Mouse (Mus musculus): ENCODE data around the gene Zfp276. TPM values are rescaled to one million over a fixed set of nuclear protein-coding genes. Genes with fewer than 3 reads are reported as not detected.
A peak's percentile ranks its signal among the peaks of the same experiment; 100 is the strongest.

The Zfp276 gene
- polyA plus RNA-seq, 1 experiment from 2014 or later = 15.5 TPM

DNA sequence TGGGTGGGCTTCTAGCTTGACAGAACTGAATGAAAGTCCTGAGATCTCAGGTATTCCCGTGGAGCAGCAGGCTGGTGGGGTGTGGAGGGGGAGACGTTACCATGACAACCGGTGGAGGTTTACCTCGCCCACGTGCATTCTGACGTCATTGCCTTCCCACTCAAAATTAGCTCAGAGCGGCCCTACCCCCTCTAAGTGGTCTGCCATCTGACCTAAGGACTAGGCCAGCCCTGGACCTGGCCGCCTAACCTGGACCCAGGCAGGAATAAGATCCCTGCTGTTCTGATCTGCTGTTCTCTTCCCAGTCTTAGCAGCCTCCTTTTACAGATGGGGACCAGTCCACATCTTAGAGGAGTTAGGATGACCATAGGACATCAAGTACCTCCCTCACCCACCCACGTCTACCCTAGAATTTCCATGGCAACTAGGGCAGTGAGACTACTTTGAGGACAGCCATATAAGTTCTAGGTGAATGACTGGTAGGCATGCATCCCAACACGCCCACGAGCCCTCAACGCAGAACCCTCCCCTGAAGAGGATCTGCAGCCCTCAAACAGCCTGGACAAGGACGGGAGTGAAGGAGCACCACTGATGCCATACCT, 19.0 kb upstream of the Zfp276 start:
- H3K36me3 ChIP-seq (ENCODE audit: control insufficient read depth, insufficient read depth, low read length) = peaks cover 2% of the 10 kb centered on the region; the same call in 1 of the 2 replicates
- 36% methylated on average over 13 of the region's 13 CpGs for WGBS
- peak overlapping the region; percentile 57 to 59 for H3K4me3 ChIP-seq (ENCODE audit: control insufficient read depth in 1 of 2, insufficient read depth in 1 of 2, low read depth in 1 of 2, low read length in 2 of 2)
- H3K9me3 ChIP-seq (ENCODE audit: control insufficient read depth, low read length) = no peaks in the 10 kb centered on the region
- H3K27ac ChIP-seq (replicated peaks in 1 of 2; ENCODE audit: control insufficient read depth in 1 of 2, insufficient read depth in 1 of 2, low read depth in 2 of 2, low read length in 2 of 2) = no peak overlapping the region
- H3K4me1 ChIP-seq (ENCODE audit: control insufficient read depth in 2 of 2, insufficient read depth in 2 of 2, low read length in 2 of 2) = peaks cover 3 to 10% of the 10 kb centered on the region in 2 experiments; a peak in 1 of 4 replicates
- peak overlapping the region; percentile 95 for H3K4me2 ChIP-seq (ENCODE audit: low read length)
- no peak for ATAC-seq (ENCODE audit: insufficient number of reproducible peaks, insufficient read depth, low FRiP score, low read depth)
- H3K27me3 ChIP-seq (ENCODE audit: control insufficient read depth, insufficient read depth, low read length) = peaks cover 12% of the 10 kb centered on the region; the same call in 1 of the 2 replicates
- H3K9ac ChIP-seq (ENCODE audit: low read length) = peak overlapping the region; percentile 77

DNA sequence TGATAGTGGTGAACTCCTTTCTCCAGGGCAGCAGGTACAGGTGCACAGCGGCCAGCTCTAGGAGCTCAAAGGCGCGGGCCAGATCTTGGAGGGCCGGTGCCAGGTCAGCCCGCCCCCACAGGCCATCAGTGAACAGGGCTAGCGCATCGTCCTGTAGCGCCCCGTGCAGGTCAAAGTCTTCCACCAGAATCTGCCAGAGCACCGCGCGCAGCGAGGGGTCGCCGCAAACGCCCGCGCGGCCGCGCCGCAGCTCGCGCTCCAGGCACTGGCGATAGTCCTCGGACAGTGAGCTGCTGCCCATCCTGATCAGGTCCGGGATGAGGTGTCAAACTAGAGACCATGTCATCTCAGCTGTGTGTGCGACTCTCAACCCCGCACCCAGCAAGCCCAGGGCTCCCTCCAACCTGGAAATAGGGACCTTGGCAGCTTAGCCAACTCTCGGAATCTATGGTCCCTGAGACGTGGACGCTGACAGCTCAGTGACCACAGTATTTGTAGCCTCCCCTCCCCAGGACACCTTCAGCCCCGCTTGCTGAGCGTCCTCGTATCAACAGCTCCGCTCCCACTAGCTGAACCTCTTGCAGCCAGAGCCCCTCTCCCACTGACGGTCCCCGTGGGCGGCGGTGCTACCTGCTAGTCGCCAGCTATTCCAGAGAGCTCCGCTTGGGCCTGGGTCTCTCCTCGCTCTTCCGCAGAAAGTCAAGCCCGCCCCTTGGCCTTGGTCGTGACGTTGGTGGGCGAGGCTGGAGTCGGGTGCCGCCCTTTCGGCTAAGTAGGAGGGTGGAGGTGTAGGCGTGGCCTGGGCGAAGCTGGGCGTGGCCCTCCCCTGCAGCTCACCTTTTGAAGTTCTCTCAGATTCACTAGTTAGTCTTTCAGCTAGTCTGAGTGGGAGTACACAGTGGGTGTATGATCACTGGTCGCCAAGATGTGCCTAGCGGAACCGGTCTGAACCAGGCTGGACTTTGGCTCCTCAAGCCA, 18.2 kb upstream of the Zfp276 start, which contains the start of gene Spata2l:
TSS of gene Spata2l (minus strand) at position 714 of the 978 bp plus-strand sequence.
- WGBS = 2% methylated on average over 57 of the region's 57 CpGs
- H3K4me3 ChIP-seq (ENCODE audit: control insufficient read depth in 1 of 2, insufficient read depth in 1 of 2, low read depth in 1 of 2, low read length in 2 of 2) = peak within 1 kb of the TSS; percentile 57 to 59
- peaks cover 3 to 10% of the 10 kb centered on the region in 2 experiments; a peak in 1 of 4 replicates for H3K4me1 ChIP-seq (ENCODE audit: control insufficient read depth in 2 of 2, insufficient read depth in 2 of 2, low read length in 2 of 2)
- H3K27me3 ChIP-seq (ENCODE audit: control insufficient read depth, insufficient read depth, low read length) = peaks cover 12% of the 10 kb centered on the region; the same call in 1 of the 2 replicates
- H3K36me3 ChIP-seq (ENCODE audit: control insufficient read depth, insufficient read depth, low read length) = no peaks in the 10 kb centered on the region
- peak within 1 kb of the TSS; percentile 95 for H3K4me2 ChIP-seq (ENCODE audit: low read length)
- ATAC-seq (ENCODE audit: insufficient number of reproducible peaks, insufficient read depth, low FRiP score, low read depth) = peak; percentile 77
- H3K9me3 ChIP-seq (ENCODE audit: control insufficient read depth, low read length) = no peaks in the 10 kb centered on the region
- H3K9ac ChIP-seq (ENCODE audit: low read length) = peak within 1 kb of the TSS; percentile 77
- H3K27ac ChIP-seq (replicated peaks in 1 of 2; ENCODE audit: control insufficient read depth in 1 of 2, insufficient read depth in 1 of 2, low read depth in 2 of 2, low read length in 2 of 2) = no peak within 1 kb of the TSS

DNA sequence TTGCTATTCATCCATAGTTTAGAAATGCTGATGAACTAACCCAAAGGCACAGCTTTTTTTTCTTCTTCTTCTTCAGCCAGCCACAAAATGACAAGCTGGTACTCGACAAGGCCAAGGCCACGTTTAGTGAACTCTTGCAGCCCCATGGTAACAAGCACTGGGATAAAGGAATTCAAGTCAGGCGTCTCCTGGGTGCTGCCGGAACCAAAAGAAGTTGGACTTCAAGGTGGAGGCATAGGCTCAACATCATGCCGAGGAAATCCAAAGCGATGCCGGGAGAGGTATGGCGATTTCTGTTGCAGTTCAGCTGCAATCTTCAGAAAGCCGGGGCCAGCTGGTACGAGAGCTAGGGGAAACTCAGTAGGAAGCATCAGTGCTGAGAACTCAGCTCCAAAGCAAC, 14.6 kb upstream of the Zfp276 start:
- WGBS = 80% methylated on average over 10 of the region's 10 CpGs
- no peak overlapping the region for H3K9ac ChIP-seq (ENCODE audit: low read length)
- no peak for ATAC-seq (ENCODE audit: insufficient number of reproducible peaks, insufficient read depth, low FRiP score, low read depth)
- H3K36me3 ChIP-seq (ENCODE audit: control insufficient read depth, insufficient read depth, low read length) = peaks cover 30% of the 10 kb centered on the region
- no peaks in the 10 kb centered on the region for H3K9me3 ChIP-seq (ENCODE audit: control insufficient read depth, low read length)
- no peak overlapping the region for H3K27ac ChIP-seq (replicated peaks in 1 of 2; ENCODE audit: control insufficient read depth in 1 of 2, insufficient read depth in 1 of 2, low read depth in 2 of 2, low read length in 2 of 2)
- H3K27me3 ChIP-seq (ENCODE audit: control insufficient read depth, insufficient read depth, low read length) = peaks cover 4% of the 10 kb centered on the region; the same call in 1 of the 2 replicates
- H3K4me3 ChIP-seq (ENCODE audit: control insufficient read depth in 1 of 2, insufficient read depth in 1 of 2, low read depth in 1 of 2, low read length in 2 of 2) = no peak overlapping the region
- no peak overlapping the region for H3K4me2 ChIP-seq (ENCODE audit: low read length)
- H3K4me1 ChIP-seq (ENCODE audit: control insufficient read depth in 2 of 2, insufficient read depth in 2 of 2, low read length in 2 of 2) = peaks cover 3 to 10% of the 10 kb centered on the region in 2 experiments; a peak in 1 of 4 replicates

DNA sequence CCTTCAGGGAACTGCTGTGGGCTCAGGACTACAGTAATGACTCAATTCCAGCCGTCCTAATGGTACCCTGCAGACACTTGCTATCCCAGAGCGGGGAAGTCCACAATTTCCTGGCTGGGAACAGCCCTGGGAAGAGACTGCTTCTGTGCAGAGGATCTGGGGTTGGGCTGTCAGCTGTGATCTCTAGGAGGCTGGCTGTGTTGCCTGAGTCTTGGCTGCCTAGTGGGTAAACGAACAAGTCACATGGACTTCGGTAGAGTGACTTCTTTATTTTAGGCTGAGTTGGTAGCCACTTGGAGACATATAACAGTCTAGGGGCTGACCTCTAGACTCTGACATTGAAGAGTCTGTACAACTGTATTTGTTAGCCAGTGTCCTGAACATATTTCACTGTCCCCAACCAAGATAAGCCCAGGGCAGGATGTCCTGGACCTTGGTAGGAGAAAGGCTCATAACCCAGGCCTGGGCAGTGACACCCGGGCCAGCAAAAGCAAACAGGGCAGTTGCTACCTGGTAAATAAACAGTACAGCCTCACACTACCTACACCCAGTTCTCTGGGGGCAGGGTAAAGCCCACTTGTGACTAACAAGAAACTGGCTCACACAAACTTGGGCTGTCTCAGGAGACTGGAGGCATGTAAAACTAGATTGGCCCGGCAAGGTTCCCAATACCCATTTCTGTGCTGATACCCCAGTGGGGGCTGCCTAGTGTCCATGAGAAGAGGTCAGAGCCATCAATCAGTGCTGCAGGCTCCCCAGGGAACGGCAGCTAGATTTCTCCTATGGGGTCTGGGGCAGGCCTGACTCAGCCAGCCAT, 11.7 kb upstream of the Zfp276 start:
- no peaks in the 10 kb centered on the region for H3K9me3 ChIP-seq (ENCODE audit: control insufficient read depth, low read length)
- H3K27me3 ChIP-seq (ENCODE audit: control insufficient read depth, insufficient read depth, low read length) = no peaks in the 10 kb centered on the region
- no peak for ATAC-seq (ENCODE audit: insufficient number of reproducible peaks, insufficient read depth, low FRiP score, low read depth)
- 84% methylated on average over 7 of the region's 7 CpGs for WGBS
- H3K4me3 ChIP-seq (ENCODE audit: control insufficient read depth in 1 of 2, insufficient read depth in 1 of 2, low read depth in 1 of 2, low read length in 2 of 2) = no peak overlapping the region
- no peaks in the 10 kb centered on the region for H3K4me1 ChIP-seq (ENCODE audit: control insufficient read depth in 2 of 2, insufficient read depth in 2 of 2, low read length in 2 of 2)
- H3K4me2 ChIP-seq (ENCODE audit: low read length) = no peak overlapping the region
- H3K36me3 ChIP-seq (ENCODE audit: control insufficient read depth, insufficient read depth, low read length) = peaks cover 59% of the 10 kb centered on the region
- no peak overlapping the region for H3K27ac ChIP-seq (replicated peaks in 1 of 2; ENCODE audit: control insufficient read depth in 1 of 2, insufficient read depth in 1 of 2, low read depth in 2 of 2, low read length in 2 of 2)
- no peak overlapping the region for H3K9ac ChIP-seq (ENCODE audit: low read length)

DNA sequence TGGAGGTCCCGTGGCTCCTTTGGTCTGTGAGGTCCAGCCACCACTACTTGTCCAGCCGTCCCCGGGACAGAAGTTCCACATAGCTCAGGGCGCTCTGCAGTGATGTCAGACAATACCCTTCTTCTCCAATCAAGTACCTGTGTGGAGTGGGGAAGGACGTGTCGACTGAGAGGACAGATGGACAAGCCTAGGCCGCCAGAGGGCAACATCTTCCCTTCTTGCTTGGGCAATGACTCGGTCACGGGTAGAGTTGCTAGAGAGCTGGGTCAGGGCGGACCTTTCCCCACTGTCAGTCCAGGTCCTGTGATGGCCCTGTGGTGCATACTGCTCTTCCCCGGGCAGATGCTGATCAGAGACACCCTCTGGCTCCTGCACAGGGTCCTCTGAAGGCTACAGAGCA, 10.9 kb upstream of the Zfp276 start:
- no peak for ATAC-seq (ENCODE audit: insufficient number of reproducible peaks, insufficient read depth, low FRiP score, low read depth)
- 64% methylated on average over 11 of the region's 11 CpGs for WGBS
- H3K4me3 ChIP-seq (ENCODE audit: control insufficient read depth in 1 of 2, insufficient read depth in 1 of 2, low read depth in 1 of 2, low read length in 2 of 2) = no peak overlapping the region
- H3K9me3 ChIP-seq (ENCODE audit: control insufficient read depth, low read length) = no peaks in the 10 kb centered on the region
- H3K4me1 ChIP-seq (ENCODE audit: control insufficient read depth in 2 of 2, insufficient read depth in 2 of 2, low read length in 2 of 2) = no peaks in the 10 kb centered on the region
- no peak overlapping the region for H3K9ac ChIP-seq (ENCODE audit: low read length)
- no peak overlapping the region for H3K4me2 ChIP-seq (ENCODE audit: low read length)
- no peaks in the 10 kb centered on the region for H3K27me3 ChIP-seq (ENCODE audit: control insufficient read depth, insufficient read depth, low read length)
- no peak overlapping the region for H3K27ac ChIP-seq (replicated peaks in 1 of 2; ENCODE audit: control insufficient read depth in 1 of 2, insufficient read depth in 1 of 2, low read depth in 2 of 2, low read length in 2 of 2)
- peaks cover 66% of the 10 kb centered on the region for H3K36me3 ChIP-seq (ENCODE audit: control insufficient read depth, insufficient read depth, low read length)

DNA sequence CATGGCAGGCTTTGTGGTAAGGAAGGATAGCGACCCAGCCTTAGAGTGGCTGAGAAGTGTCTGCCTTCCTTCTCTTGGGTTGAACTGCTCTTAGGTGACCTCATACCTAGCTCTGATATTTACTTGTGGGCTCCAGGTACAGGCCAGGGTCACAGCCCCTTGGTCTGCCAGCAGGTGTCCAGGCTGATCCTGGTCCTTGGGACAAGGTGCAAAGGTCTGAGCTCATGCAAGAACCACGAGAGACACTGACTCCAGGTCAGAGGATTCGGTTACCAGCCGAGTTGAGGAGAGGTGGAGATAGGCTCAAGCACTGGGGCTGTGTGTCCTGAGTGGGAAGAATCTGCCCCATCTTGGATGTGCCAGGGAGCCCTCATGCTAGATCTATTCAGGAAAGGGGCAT, 9.6 kb upstream of the Zfp276 start:
- WGBS = 86% methylated on average over 4 of the region's 4 CpGs
- Histone ChIP-seq H3K27me3 (ENCODE audit: control insufficient read depth, insufficient read depth, low read length) (no peaks in the 10 kb centered on the region), H3K36me3 (ENCODE audit: control insufficient read depth, insufficient read depth, low read length) (peaks cover 80% of the 10 kb centered on the region), H3K4me1 (ENCODE audit: control insufficient read depth in 2 of 2, insufficient read depth in 2 of 2, low read length in 2 of 2) (no peaks in the 10 kb centered on the region), H3K4me2 (ENCODE audit: low read length) (no peak overlapping the region), H3K9ac (ENCODE audit: low read length) (no peak overlapping the region), H3K4me3 (ENCODE audit: control insufficient read depth in 1 of 2, insufficient read depth in 1 of 2, low read depth in 1 of 2, low read length in 2 of 2) (no peak overlapping the region), H3K27ac (replicated peaks in 1 of 2; ENCODE audit: control insufficient read depth in 1 of 2, insufficient read depth in 1 of 2, low read depth in 2 of 2, low read length in 2 of 2) (no peak overlapping the region), H3K9me3 (ENCODE audit: control insufficient read depth, low read length) (no peaks in the 10 kb centered on the region)
- ATAC-seq (ENCODE audit: insufficient number of reproducible peaks, insufficient read depth, low FRiP score, low read depth) = no peak

DNA sequence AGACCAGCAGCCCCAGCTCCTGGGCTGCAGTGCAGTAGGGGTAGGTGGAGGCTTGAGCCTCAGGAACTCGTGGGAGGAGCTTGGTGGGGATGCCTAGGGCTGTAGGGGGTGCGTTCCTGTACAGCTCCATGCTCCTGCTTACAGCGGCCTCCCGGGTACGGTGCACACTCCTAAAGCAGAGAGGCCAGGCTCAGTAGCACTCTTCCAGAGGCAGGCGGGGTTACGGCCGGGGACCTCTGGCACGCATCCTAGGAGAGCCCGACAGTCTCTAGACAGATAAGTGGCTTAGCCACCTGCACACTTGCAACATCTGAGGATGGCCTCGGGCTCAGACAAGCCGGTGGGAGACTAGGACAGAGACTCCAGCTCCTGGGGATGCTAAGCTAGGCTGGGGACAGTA, 8.5 kb upstream of the Zfp276 start:
- ATAC-seq (ENCODE audit: insufficient number of reproducible peaks, insufficient read depth, low FRiP score, low read depth) = no peak
- Histone ChIP-seq H3K9ac (ENCODE audit: low read length) (no peak overlapping the region), H3K4me1 (ENCODE audit: control insufficient read depth in 2 of 2, insufficient read depth in 2 of 2, low read length in 2 of 2) (no peaks in the 10 kb centered on the region), H3K36me3 (ENCODE audit: control insufficient read depth, insufficient read depth, low read length) (peaks cover 91% of the 10 kb centered on the region), H3K27ac (replicated peaks in 1 of 2; ENCODE audit: control insufficient read depth in 1 of 2, insufficient read depth in 1 of 2, low read depth in 2 of 2, low read length in 2 of 2) (no peak overlapping the region), H3K4me3 (ENCODE audit: control insufficient read depth in 1 of 2, insufficient read depth in 1 of 2, low read depth in 1 of 2, low read length in 2 of 2) (no peak overlapping the region), H3K27me3 (ENCODE audit: control insufficient read depth, insufficient read depth, low read length) (no peaks in the 10 kb centered on the region), H3K9me3 (ENCODE audit: control insufficient read depth, low read length) (no peaks in the 10 kb centered on the region), H3K4me2 (ENCODE audit: low read length) (no peak overlapping the region)
- 81% methylated on average over 12 of the region's 12 CpGs for WGBS
